Mouse (Mus musculus) stomach, embryonic 16.5 days (tissue): ENCODE measurements around the gene Olfr1323. TPM values are rescaled to one million over a fixed set of nuclear protein-coding genes. Genes with fewer than 3 reads are reported as not detected.

Experiments used
- ATAC-seq: fragments of 200-750 bp; cut with Nextera tagmentation; 2 replicates; pipeline ENCODE4 v1.8.0; 2017; ENCODE audit warnings: moderate number of reproducible peaks, moderate TSS enrichment; ENCODE audit not compliant: insufficient read depth, low FRiP score
- H3K27ac ChIP-seq: fragments of 300-500 bp; sonication (generic); 2 replicates; pipeline ENCODE4 v1.5.1; 2014; ENCODE audit warnings: low read length
- H3K27me3 ChIP-seq: fragments of 300-500 bp; sonication (generic); 2 replicates; pipeline ENCODE4 v1.6.1; 2014; ENCODE audit warnings: low read length, control low read depth, mixed read lengths; ENCODE audit not compliant: control insufficient read depth, insufficient read depth
- H3K36me3 ChIP-seq: fragments of 300-500 bp; sonication (generic); 2 replicates; pipeline ENCODE4 v1.6.1; 2014; ENCODE audit warnings: low read length; ENCODE audit not compliant: control insufficient read depth, insufficient read depth
- H3K4me1 ChIP-seq: fragments of 300-500 bp; sonication (generic); 2 replicates; pipeline ENCODE4 v1.6.1; 2014; ENCODE audit warnings: low read length, control low read depth, mixed read lengths; ENCODE audit not compliant: control insufficient read depth, insufficient read depth
- H3K4me2 ChIP-seq: fragments of 300-500 bp; sonication (generic); 2 replicates; pipeline ENCODE4 v1.6.1; 2014; ENCODE audit warnings: low read depth, low read length, mixed read lengths
- H3K4me3 ChIP-seq: fragments of 300-500 bp; sonication (generic); replicated peaks from 2 replicates; pipeline ENCODE4 v1.5.1; 2014; ENCODE audit warnings: mild to moderate bottlenecking, low read length
- H3K9ac ChIP-seq: fragments of 300-500 bp; sonication (generic); 2 replicates; pipeline ENCODE4 v1.6.1; 2014; ENCODE audit warnings: low read length
- H3K9me3 ChIP-seq: fragments of 300-500 bp; sonication (generic); replicated peaks from 2 replicates; pipeline ENCODE4 v1.6.1; 2016; ENCODE audit warnings: low read length, control low read depth; ENCODE audit not compliant: control insufficient read depth
- WGBS: fragments of 180-500 bp; shearing (Covaris S2); extraction: QIAGEN DNeasy Blood & Tissue Kit; methylation state at CpG from one replicate; pipeline ENCODE4 v1.1.7; 2014; 5-methylcytosine and 5-hydroxymethylcytosine counted together
- polyA plus RNA-seq: library from polyadenylated mRNA; unstranded; fragments of >200 nt; fragmentation: Nextera tagmentation; extraction: Ambion mirVana; gene quantifications from 2 replicates; pipeline ENCODE4 v1.2.1, GENCODE M21; 2015

Olfr1323 gene
- polyA plus RNA-seq: not detected in 2 replicates

DNA sequence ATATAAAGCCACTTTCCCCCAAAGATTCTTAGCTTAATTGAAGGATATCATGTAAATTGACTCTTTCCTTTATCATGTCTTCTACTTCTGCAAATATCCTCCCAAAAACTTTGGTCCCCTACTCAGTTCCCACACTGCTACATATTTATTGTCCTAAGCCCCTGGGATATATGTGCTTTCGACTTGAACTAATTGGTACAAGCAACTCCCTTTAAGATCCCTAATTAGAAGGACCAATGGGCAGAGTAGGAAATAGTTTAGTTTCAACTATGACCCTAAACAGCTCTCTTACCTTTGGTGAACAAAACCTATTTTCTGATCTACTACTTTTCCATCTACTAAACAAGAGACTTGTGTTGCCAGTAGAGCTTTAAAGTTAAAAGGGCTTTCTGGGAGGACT lies at the start of gene Olfr1323:
TSS of gene Olfr1323 (minus strand) at position 101 of the 400 bp plus-strand sequence.
- no peaks in the 10 kb centered on the region for H3K36me3 ChIP-seq
- H3K27ac ChIP-seq: no peak within 1 kb of the TSS
- no peak for ATAC-seq
- no peaks in the 10 kb centered on the region for H3K9me3 ChIP-seq
- H3K9ac ChIP-seq: no peak within 1 kb of the TSS
- H3K4me1 ChIP-seq: no peaks in the 10 kb centered on the region
- no peak within 1 kb of the TSS for H3K4me2 ChIP-seq
- H3K27me3 ChIP-seq: no peaks in the 10 kb centered on the region
- WGBS: 75% methylated on average over 1 of the region's 1 CpGs
- no peak within 1 kb of the TSS for H3K4me3 ChIP-seq

DNA sequence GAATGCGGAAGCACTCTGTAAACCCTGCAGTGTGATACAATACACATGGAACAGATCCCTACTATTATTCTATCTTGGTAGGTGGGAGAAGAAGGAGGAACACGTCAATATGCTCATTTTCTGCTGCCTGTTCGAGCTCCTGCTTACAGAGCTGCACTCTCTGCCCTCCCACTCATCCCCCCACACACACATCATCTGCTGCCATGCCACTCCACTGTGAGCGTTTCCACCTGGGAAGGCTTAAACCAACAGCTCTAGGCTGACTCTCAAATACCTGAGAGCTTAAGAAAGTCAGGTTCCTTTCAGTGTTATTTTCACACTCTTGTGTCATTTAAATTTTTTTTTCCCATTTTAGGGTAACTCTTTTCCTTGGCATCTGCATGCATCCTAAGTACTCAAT lies 6.9 kb downstream of the Olfr1323 start:
- WGBS: 33% methylated on average over 4 of the region's 4 CpGs
- Histone ChIP-seq H3K27me3 (no peaks in the 10 kb centered on the region), H3K27ac (no peak overlapping the region), H3K9ac (no peak overlapping the region), H3K36me3 (no peaks in the 10 kb centered on the region), H3K4me2 (no peak overlapping the region), H3K9me3 (no peaks in the 10 kb centered on the region), H3K4me1 (no peaks in the 10 kb centered on the region), H3K4me3 (no peak overlapping the region)
- ATAC-seq: no peak

Other genes with a start within 250 kb of the Olfr1323 start
- 3.1 and 7.1 TPM in 2 replicates for gene Igsf1, start 221.6 kb downstream of the Olfr1323 start, polyA plus RNA-seq
- gene Olfr1322, start 127.9 kb downstream of the Olfr1323 start, polyA plus RNA-seq: not detected in 2 replicates